Mouse (Mus musculus) liver, postnatal 0 days (tissue): ENCODE measurements around the gene Gm7534. TPM values are rescaled to one million over a fixed set of nuclear protein-coding genes. Genes with fewer than 3 reads are reported as not detected.
A peak's percentile ranks its signal among the peaks of the same experiment; 100 is the strongest.

ENCODE experiments used
- ATAC-seq: fragments of 200-750 bp; cut with Nextera tagmentation; 2 replicates; pipeline ENCODE4 v1.8.0; 2017; ENCODE audit warnings: mild to moderate bottlenecking, moderate library complexity
- DNase-seq: peaks from one replicate; pipeline ENCODE4 v3.0.0-alpha.2; 2016
- H3K27ac ChIP-seq: fragments of 300-500 bp; sonication (generic); 2 replicates; pipeline ENCODE4 v1.5.1; 2014; ENCODE audit warnings: antibody characterized with exemption, moderate library complexity, mild to moderate bottlenecking, low read depth
- H3K27me3 ChIP-seq: fragments of 300-500 bp; sonication (generic); 2 replicates; pipeline ENCODE4 v1.6.1; 2014; ENCODE audit warnings: low read length, control low read depth, mixed read lengths; ENCODE audit not compliant: insufficient read depth
- H3K36me3 ChIP-seq: fragments of 300-500 bp; sonication (generic); replicated peaks from 2 replicates; pipeline ENCODE4 v1.6.1; 2014; ENCODE audit warnings: mild to moderate bottlenecking, control low read depth, low read length, moderate library complexity, mixed read lengths; ENCODE audit not compliant: insufficient read depth
- H3K4me1 ChIP-seq: fragments of 300-500 bp; sonication (generic); 2 replicates; pipeline ENCODE4 v1.6.1; 2014; ENCODE audit warnings: antibody characterized with exemption, mild to moderate bottlenecking, control low read depth; ENCODE audit not compliant: insufficient read depth
- H3K4me2 ChIP-seq: fragments of 300-500 bp; sonication (generic); 2 replicates; pipeline ENCODE4 v1.6.1; 2014; ENCODE audit warnings: low read depth, mild to moderate bottlenecking, low read length, moderate library complexity, mixed read lengths
- H3K4me3 ChIP-seq: fragments of 300-500 bp; sonication (generic); 2 replicates; pipeline ENCODE4 v1.5.1; 2014; ENCODE audit warnings: low read depth, low read length
- H3K9ac ChIP-seq: fragments of 300-500 bp; sonication (generic); replicated peaks from 2 replicates; pipeline ENCODE4 v1.6.1; 2014; ENCODE audit warnings: mild to moderate bottlenecking, moderate library complexity
- H3K9me3 ChIP-seq: fragments of 300-500 bp; sonication (generic); 2 replicates; pipeline ENCODE4 v1.6.1; 2016; ENCODE audit warnings: mild to moderate bottlenecking, control low read depth, low read length, mixed read lengths
- CTCF ChIP-seq: sonication (generic); IDR thresholded peaks from 2 replicates; pipeline ENCODE4 v1.5.1; 2016; ENCODE audit warnings: antibody characterized with exemption, low read depth
- EP300 ChIP-seq: IDR thresholded peaks from 2 replicates; pipeline ENCODE4 v1.6.1; 2016; ENCODE audit warnings: antibody characterized with exemption, low read depth, mild to moderate bottlenecking
- WGBS: fragments of 180-500 bp; shearing (Covaris S2); extraction: QIAGEN DNeasy Blood & Tissue Kit; methylation state at CpG from one replicate; pipeline ENCODE4 v1.1.7; 2014; ENCODE audit not compliant: insufficient replicate concordance; 5-methylcytosine and 5-hydroxymethylcytosine counted together
- polyA plus RNA-seq: library from polyadenylated mRNA; unstranded; fragments of >200 nt; fragmentation: Nextera tagmentation; extraction: Ambion mirVana; gene quantifications from 2 replicates; pipeline ENCODE4 v1.2.1, GENCODE M21; 2015

The Gm7534 gene
- polyA plus RNA-seq, 1 experiment from 2014 or later: not detected

GRCm38 (mm10) chr4:134249651-134250050 lies 46.8 kb upstream of the Gm7534 start:
- Histone ChIP-seq H3K4me1 (peaks cover 35% of the 10 kb centered on the region), H3K36me3 (no peaks in the 10 kb centered on the region), H3K4me2 (peak overlapping the region; percentile 64), H3K27me3 (peaks cover 83% of the 10 kb centered on the region), H3K9me3 (no peaks in the 10 kb centered on the region), H3K9ac (no peak overlapping the region), H3K4me3 (peak overlapping the region; percentile 32), H3K27ac (no peak overlapping the region)
- DNase-seq (peak; percentile 81), ATAC-seq (peak; percentile 34; the same call in 1 of the 2 replicates)
- TF ChIP-seq EP300 (no peak), CTCF (peak; percentile 91)
- WGBS: 2% methylated on average over 30 of the region's 30 CpGs

GRCm38 (mm10) chr4:134246719-134247258 lies 44.0 kb upstream of the Gm7534 start, which contains the start of gene Gm30191:
Gm30191 (plus strand) TSS chr4:134246935.
- H3K36me3 ChIP-seq: no peaks in the 10 kb centered on the region
- peaks cover 55% of the 10 kb centered on the region for H3K27me3 ChIP-seq
- peaks cover 32% of the 10 kb centered on the region for H3K4me1 ChIP-seq
- H3K27ac ChIP-seq: no peak within 1 kb of the TSS
- peak within 1 kb of the TSS; percentile 100 for H3K4me2 ChIP-seq
- H3K9me3 ChIP-seq: no peaks in the 10 kb centered on the region
- DNase-seq (no peak), ATAC-seq (no peak)
- WGBS: 74% methylated on average over 7 of the region's 7 CpGs
- no peak within 1 kb of the TSS for H3K9ac ChIP-seq
- TF ChIP-seq CTCF (no peak), EP300 (no peak)
- peak within 1 kb of the TSS; percentile 87 for H3K4me3 ChIP-seq

- H3K27me3 ChIP-seq: peaks cover 50% of the 10 kb centered on the region
These were observed 43.5 kb upstream of the Gm7534 start for GRCm38 (mm10) chr4:134246256-134246655.

GRCm38 (mm10) chr4:134245148-134245843 lies 42.5 kb upstream of the Gm7534 start, which contains the start of gene Zfp593:
Zfp593 (minus strand) TSS chr4:134245592.
- Histone ChIP-seq H3K27me3 (peaks cover 40% of the 10 kb centered on the region), H3K9me3 (no peaks in the 10 kb centered on the region), H3K4me2 (peak within 1 kb of the TSS; percentile 100), H3K4me3 (peak within 1 kb of the TSS; percentile 87), H3K9ac (peak within 1 kb of the TSS; percentile 83), H3K36me3 (no peaks in the 10 kb centered on the region), H3K27ac (peak within 1 kb of the TSS; percentile 30; the same call in 1 of the 2 replicates), H3K4me1 (peaks cover 18% of the 10 kb centered on the region)
- TF ChIP-seq EP300: no peak
- TF ChIP-seq CTCF: peak; percentile 89
- DNase-seq (peak; percentile 96), ATAC-seq (peak; percentile 85)
- under 1% methylated on average over 60 of the region's 60 CpGs for whole genome bisulfite sequencing

More at GRCm38 (mm10) chr4:134246256-134246655, 43.5 kb upstream of the Gm7534 start:
- peaks cover 26% of the 10 kb centered on the region for H3K4me1 ChIP-seq
- ATAC-seq (no peak), DNase-seq (no peak)
- no peak overlapping the region for H3K4me3 ChIP-seq
- no peak overlapping the region for H3K27ac ChIP-seq
- TF ChIP-seq EP300 (no peak), CTCF (no peak)
- WGBS: 56% methylated on average over 4 of the region's 4 CpGs
- no peak overlapping the region for H3K4me2 ChIP-seq
- no peak overlapping the region for H3K9ac ChIP-seq
- no peaks in the 10 kb centered on the region for H3K36me3 ChIP-seq
- no peaks in the 10 kb centered on the region for H3K9me3 ChIP-seq

DNA sequence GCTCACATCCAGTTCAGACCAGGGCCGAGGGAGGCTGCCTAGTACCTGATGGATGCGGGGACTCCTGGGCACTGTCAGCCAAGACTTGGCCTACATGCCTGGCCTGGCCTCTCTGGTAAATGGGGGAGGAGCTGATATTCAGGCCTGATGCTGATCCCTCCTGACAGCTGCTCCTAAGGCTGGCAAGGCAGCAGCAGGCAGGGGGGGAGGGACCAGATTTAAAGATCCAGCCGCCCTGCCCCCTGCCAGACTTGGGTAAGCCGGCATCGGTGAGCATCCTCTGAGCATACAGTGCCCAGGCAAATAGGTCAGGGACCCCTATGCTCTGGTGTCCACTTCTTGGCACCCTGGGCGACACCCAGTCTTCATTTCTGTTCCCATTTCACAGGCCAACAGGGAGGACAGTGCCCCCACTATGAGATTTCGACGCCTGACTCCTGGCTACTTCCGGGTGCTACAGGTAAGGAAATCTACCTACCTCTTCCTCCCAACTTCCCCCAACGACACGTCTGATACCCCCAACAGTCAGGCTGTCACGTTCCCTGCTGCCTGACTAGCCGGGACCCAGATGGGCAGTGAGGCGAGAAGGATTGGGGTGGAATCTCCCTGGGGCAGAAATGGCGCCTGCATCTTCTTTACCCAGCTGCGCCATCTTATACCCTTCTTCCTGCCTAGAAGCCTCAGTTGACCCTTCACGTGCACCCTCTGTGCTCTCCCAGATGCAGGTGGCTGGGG lies 40.9 kb upstream of the Gm7534 start, which contains the start of gene E130218I03Rik:
Gene E130218I03Rik (plus strand): TSS at position 147 of the 735 bp plus-strand sequence.
- TF ChIP-seq CTCF (no peak), EP300 (no peak)
- Histone ChIP-seq H3K4me3 (no peak within 1 kb of the TSS), H3K27ac (no peak within 1 kb of the TSS), H3K36me3 (no peaks in the 10 kb centered on the region), H3K4me1 (peaks cover 15% of the 10 kb centered on the region), H3K27me3 (peaks cover 24% of the 10 kb centered on the region), H3K4me2 (peak within 1 kb of the TSS; percentile 100), H3K9ac (no peak within 1 kb of the TSS), H3K9me3 (no peaks in the 10 kb centered on the region)
- 91% methylated on average over 17 of the region's 17 CpGs for WGBS
- no peak for DNase-seq
- no peak for ATAC-seq

DNA sequence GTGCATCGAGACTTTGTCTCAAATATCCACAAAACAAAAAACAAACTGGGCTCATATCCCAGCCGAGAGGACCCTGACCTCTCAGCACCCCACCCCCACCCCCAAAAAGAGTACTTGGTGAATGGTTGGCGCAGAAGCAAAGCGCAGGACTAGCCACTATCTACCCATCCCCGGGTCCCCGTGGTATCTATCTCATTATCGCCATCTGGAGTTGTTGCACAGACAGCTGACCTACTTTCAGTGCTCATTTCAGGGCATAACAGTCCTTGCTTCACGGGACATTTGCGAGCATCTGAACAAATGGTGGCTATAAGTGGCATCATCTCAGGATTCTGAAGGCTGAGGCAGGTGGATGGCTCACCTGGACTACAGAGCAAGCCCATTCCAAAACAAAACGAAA lies 35.9 kb upstream of the Gm7534 start:
- Histone ChIP-seq H3K27me3 (0 out of 2 replicates have a peak, but pooled peaks cover 3% of the 10 kb centered on the region), H3K4me2 (peak overlapping the region; percentile 44)
- TF ChIP-seq EP300 (no peak), CTCF (no peak)

More for the DNA sequence above, 35.9 kb upstream of the Gm7534 start:
- 9% methylated on average over 10 of the region's 10 CpGs for WGBS
- DNase-seq (no peak), ATAC-seq (peak; percentile 25; the same call in 1 of the 2 replicates)
- Histone ChIP-seq H3K27ac (no peak overlapping the region), H3K36me3 (no peaks in the 10 kb centered on the region), H3K4me3 (no peak overlapping the region), H3K4me1 (peaks cover 2% of the 10 kb centered on the region; the same call in 1 of the 2 replicates), H3K9me3 (no peaks in the 10 kb centered on the region), H3K9ac (no peak overlapping the region)
